Mouse (Mus musculus): Measurements from ENCODE around the gene Sc5d.

Sc5d gene

GRCm38 (mm10) chr9:42249112-42249511 is 14.9 kb downstream of the Sc5d start:
- no peak for DNase-seq

GRCm38 (mm10) chr9:42246688-42247087 is 17.4 kb downstream of the Sc5d start:
- DNase-seq = no peak

GRCm38 (mm10) chr9:42244173-42244572 is 19.9 kb downstream of the Sc5d start:
- no peak for DNase-seq

GRCm38 (mm10) chr9:42241021-42241420 is 23.0 kb downstream of the Sc5d start:
- DNase-seq = no peak

- DNase-seq = peak; percentile 30 to 46
Observed at GRCm38 (mm10) chr9:42240583-42240992, 23.5 kb downstream of the Sc5d start.

GRCm38 (mm10) chr9:42238827-42239226 is 25.2 kb downstream of the Sc5d start:
- DNase-seq = no peak

- DNase-seq = no peak
Observed at GRCm38 (mm10) chr9:42231116-42231515, 32.9 kb downstream of the Sc5d start.

- no peak for DNase-seq
Observed at GRCm38 (mm10) chr9:42230333-42230732, 33.7 kb downstream of the Sc5d start.

GRCm38 (mm10) chr9:42229465-42230110 is 34.5 kb downstream of the Sc5d start:
- no peak for DNase-seq

GRCm38 (mm10) chr9:42227804-42228203 is 36.3 kb downstream of the Sc5d start:
- DNase-seq = no peak

- no peak for DNase-seq
Observed at GRCm38 (mm10) chr9:42219001-42219660, 44.9 kb downstream of the Sc5d start.

- peak; percentile 74 to 76 for DNase-seq
Observed at GRCm38 (mm10) chr9:42217685-42218084, 46.4 kb downstream of the Sc5d start.

- DNase-seq = no peak
Observed at GRCm38 (mm10) chr9:42214116-42214515, 49.9 kb downstream of the Sc5d start.

- no peak for DNase-seq
Observed at GRCm38 (mm10) chr9:42213142-42213541, 50.9 kb downstream of the Sc5d start.

GRCm38 (mm10) chr9:42209666-42210065 is 54.4 kb downstream of the Sc5d start:
- DNase-seq = peak in 1 of 2 experiments; percentile 37

GRCm38 (mm10) chr9:42208463-42208862 is 55.6 kb downstream of the Sc5d start:
- DNase-seq = peak; percentile 58 to 76

GRCm38 (mm10) chr9:42206750-42207149 is 57.3 kb downstream of the Sc5d start:
- DNase-seq = peak in 1 of 2 experiments; percentile 20

- no peak for DNase-seq
Observed at GRCm38 (mm10) chr9:42202271-42202670, 61.8 kb downstream of the Sc5d start.
